Mouse (Mus musculus) intestine, postnatal 0 days (tissue): ENCODE results near the gene Ntn1. TPM values are rescaled to one million over a fixed set of nuclear protein-coding genes. Genes with fewer than 3 reads are reported as not detected.
A peak's percentile ranks its signal among the peaks of the same experiment; 100 is the strongest.

Experiments used
- ATAC-seq: fragments of 200-750 bp; cut with Nextera tagmentation; 2 replicates; pipeline ENCODE4 v1.8.0; 2017; ENCODE audit warnings: mild to moderate bottlenecking, moderate TSS enrichment, moderate library complexity
- H3K27ac ChIP-seq: fragments of 300-500 bp; sonication (generic); 2 replicates; pipeline ENCODE4 v1.5.1; 2014; ENCODE audit warnings: mild to moderate bottlenecking, low read depth, low read length, moderate library complexity
- H3K27me3 ChIP-seq: fragments of 300-500 bp; sonication (generic); replicated peaks from 2 replicates; pipeline ENCODE4 v1.6.1; 2014; ENCODE audit warnings: low read length, mixed read lengths; ENCODE audit not compliant: control insufficient read depth, insufficient read depth
- H3K36me3 ChIP-seq: fragments of 300-500 bp; sonication (generic); 2 replicates; pipeline ENCODE4 v1.6.1; 2014; ENCODE audit warnings: mild to moderate bottlenecking, moderate library complexity; ENCODE audit not compliant: control insufficient read depth, insufficient read depth
- H3K4me1 ChIP-seq: fragments of 300-500 bp; sonication (generic); replicated peaks from 2 replicates; pipeline ENCODE4 v1.6.1; 2014; ENCODE audit warnings: antibody characterized with exemption, low read length, mixed read lengths; ENCODE audit not compliant: control insufficient read depth, insufficient read depth
- H3K4me2 ChIP-seq: fragments of 300-500 bp; sonication (generic); replicated peaks from 2 replicates; pipeline ENCODE4 v1.6.1; 2014; ENCODE audit warnings: low read depth, mild to moderate bottlenecking, moderate library complexity
- H3K4me3 ChIP-seq: fragments of 300-500 bp; sonication (generic); 2 replicates; pipeline ENCODE4 v1.5.1; 2014; ENCODE audit warnings: low read depth, low read length
- H3K9ac ChIP-seq: fragments of 300-500 bp; sonication (generic); 2 replicates; pipeline ENCODE4 v1.6.1; 2014; ENCODE audit warnings: mild to moderate bottlenecking, low read depth, low read length
- H3K9me3 ChIP-seq: fragments of 300-500 bp; sonication (generic); 2 replicates; pipeline ENCODE4 v1.6.1; 2016; ENCODE audit warnings: mixed run types; ENCODE audit not compliant: control insufficient read depth
- CTCF ChIP-seq: sonication (generic); IDR thresholded peaks from 2 replicates; pipeline ENCODE4 v1.5.1; 2016; ENCODE audit warnings: low read depth, mild to moderate bottlenecking, control low read depth, antibody characterized with exemption, moderate library complexity
- WGBS: fragments of 180-500 bp; shearing (Covaris S2); extraction: QIAGEN DNeasy Blood & Tissue Kit; methylation state at CpG from one replicate; pipeline ENCODE4 v1.1.7; 2014; 5-methylcytosine and 5-hydroxymethylcytosine counted together
- microRNA-seq: library from miRNA; unstranded; fragments of <30 nt; microRNA quantifications from one replicate; pipeline ENCODE4, GENCODE M21; 2016
- polyA plus RNA-seq: library from polyadenylated mRNA; unstranded; fragments of >200 nt; fragmentation: Nextera tagmentation; extraction: Ambion mirVana; gene quantifications from 2 replicates; pipeline ENCODE4 v1.2.1, GENCODE M21; 2015

The Ntn1 gene
- polyA plus RNA-seq, 1 experiment from 2014 or later, result 8.8 TPM

DNA sequence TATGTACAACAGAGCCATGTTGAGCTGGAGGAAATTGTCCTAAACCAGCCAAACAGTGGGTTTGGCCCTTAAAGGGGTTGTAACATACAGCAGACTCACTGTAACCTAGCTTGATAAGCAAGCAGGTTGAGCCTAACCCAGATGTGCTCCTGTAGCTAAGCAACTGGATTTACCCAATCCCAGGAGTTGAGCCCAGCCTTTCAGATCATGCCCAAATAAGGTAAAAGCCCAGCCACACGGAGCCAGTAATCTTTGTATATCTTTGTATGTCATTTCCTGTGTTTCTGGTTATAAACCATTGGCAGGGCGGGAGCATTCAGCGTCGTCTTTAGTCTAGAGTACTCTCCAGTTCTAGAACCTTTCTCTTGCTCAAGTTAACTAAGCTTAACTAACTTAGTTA is 224.1 kb downstream of the Ntn1 start:
- H3K4me3 ChIP-seq, result no peak overlapping the region
- no peaks in the 10 kb centered on the region for H3K9me3 ChIP-seq
- H3K27ac ChIP-seq, result no peak overlapping the region
- no peak for TF ChIP-seq CTCF
- no peak overlapping the region for H3K4me2 ChIP-seq
- H3K9ac ChIP-seq, result no peak overlapping the region
- no peaks in the 10 kb centered on the region for H3K27me3 ChIP-seq
- peaks cover 5% of the 10 kb centered on the region for H3K4me1 ChIP-seq
- 42% methylated on average over 4 of the region's 4 CpGs for WGBS
- 0 out of 2 replicates have a peak, but pooled peaks have one; percentile 51 for ATAC-seq
- no peaks in the 10 kb centered on the region for H3K36me3 ChIP-seq

DNA sequence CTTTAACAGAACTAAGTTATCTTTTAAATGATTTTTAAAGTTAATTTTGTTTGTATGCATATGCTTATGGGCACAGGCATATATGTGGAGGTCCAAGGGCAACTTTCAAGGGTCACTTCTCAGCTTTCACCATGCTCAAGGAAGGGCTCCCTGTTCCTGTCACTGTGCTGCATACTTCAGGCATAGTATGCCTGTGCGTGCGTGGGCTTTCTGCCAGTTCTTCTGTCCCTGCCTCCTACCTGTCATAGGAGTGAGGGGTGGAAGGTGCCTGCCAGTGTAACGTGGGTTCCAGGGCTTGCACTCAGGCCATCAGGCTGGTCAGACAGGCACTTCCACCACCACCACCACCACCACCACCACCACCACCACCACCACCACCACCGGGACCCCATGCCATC is 228.0 kb downstream of the Ntn1 start:
- H3K4me2 ChIP-seq, result no peak overlapping the region
- H3K9ac ChIP-seq, result no peak overlapping the region
- H3K27me3 ChIP-seq, result no peaks in the 10 kb centered on the region
- no peaks in the 10 kb centered on the region for H3K9me3 ChIP-seq
- ATAC-seq, result no peak
- no peak for TF ChIP-seq CTCF
- no peaks in the 10 kb centered on the region for H3K36me3 ChIP-seq
- H3K27ac ChIP-seq, result no peak overlapping the region
- 77% methylated on average over 4 of the region's 4 CpGs for WGBS
- H3K4me3 ChIP-seq, result no peak overlapping the region
- peaks cover 5% of the 10 kb centered on the region for H3K4me1 ChIP-seq

DNA sequence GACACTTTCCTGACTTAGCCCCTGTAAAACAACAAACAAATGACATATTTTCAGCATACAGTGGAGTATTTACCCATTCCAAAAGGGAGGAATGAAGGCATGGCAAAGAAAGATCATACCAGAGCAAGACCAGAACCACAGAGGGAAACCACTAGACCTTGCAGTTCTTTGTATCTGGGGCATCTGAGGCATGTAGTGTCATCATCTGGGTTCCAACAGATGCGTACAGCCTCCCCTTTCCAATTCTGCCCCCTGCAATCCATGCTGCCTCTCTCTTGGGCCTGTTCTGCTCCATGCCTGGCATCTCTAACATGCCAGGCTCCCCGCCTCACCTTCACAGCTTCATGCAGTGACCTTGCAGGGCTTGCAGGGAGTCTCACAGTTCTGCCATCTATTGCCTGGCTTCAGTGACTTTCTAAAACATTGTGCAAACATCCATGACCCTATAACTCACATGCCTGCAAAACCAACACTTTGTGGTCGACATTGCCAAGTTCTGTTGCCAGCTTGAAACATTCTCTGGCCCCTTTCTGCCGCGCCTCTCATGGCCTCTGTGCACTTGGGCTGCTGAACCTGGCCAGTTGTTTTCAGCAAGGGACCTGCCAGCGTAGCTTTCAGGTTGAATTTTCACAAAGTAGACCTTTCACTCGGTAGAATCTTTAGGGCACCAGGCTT is 228.5 kb downstream of the Ntn1 start:
- Histone ChIP-seq H3K36me3 (no peaks in the 10 kb centered on the region), H3K27ac (no peak overlapping the region), H3K9me3 (no peaks in the 10 kb centered on the region), H3K27me3 (no peaks in the 10 kb centered on the region), H3K4me2 (no peak overlapping the region), H3K4me3 (no peak overlapping the region), H3K4me1 (peaks cover 5% of the 10 kb centered on the region), H3K9ac (no peak overlapping the region)
- TF ChIP-seq CTCF, result no peak
- WGBS, result 82% methylated on average over 7 of the region's 7 CpGs
- no peak for ATAC-seq

DNA sequence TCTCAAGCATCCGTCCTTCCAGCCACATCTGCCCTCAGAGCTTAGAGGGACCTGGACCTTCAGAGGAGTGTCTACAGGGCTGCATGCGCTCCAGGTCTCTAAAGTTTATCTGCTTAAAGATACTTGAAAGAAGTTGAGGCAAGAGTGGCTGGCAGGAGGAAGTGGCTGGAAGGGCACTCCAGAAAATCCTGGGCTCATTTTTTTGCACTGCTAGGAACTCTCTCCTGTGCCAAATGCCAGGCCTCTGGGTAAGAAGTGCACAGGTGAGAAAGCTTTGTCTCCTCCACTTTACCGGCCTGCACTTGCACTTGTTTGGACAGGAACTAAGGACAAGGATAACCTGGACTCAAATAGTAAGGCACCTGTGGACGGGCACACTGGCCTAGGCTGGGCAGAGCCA is 232.2 kb downstream of the Ntn1 start:
- Histone ChIP-seq H3K9ac (no peak overlapping the region), H3K36me3 (no peaks in the 10 kb centered on the region), H3K4me3 (no peak overlapping the region), H3K4me2 (no peak overlapping the region), H3K27me3 (no peaks in the 10 kb centered on the region), H3K9me3 (no peaks in the 10 kb centered on the region), H3K27ac (no peak overlapping the region), H3K4me1 (no peaks in the 10 kb centered on the region)
- ATAC-seq, result no peak
- WGBS, result 88% methylated on average over 4 of the region's 4 CpGs
- TF ChIP-seq CTCF, result no peak

DNA sequence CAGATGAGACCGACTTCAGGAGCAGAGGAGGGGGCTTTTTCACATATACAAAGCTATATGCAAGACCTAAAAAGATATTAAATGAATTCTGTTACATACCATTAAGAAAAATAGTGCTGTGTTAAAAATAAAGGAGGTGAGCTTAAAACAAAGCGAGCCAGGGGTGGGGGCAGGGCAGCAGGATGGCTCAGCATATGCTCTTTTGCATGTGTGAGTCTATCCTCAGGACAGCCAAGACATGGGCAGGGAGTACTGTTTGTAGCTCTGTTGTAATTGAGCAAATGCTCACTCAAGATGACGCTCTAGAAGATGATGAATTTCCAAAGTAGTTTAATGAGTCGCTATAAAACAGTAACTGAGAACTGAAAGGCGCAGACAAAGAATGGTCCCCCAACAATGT is 236.2 kb downstream of the Ntn1 start:
- Histone ChIP-seq H3K9ac (no peak overlapping the region), H3K9me3 (no peaks in the 10 kb centered on the region), H3K27me3 (no peaks in the 10 kb centered on the region), H3K27ac (no peak overlapping the region), H3K36me3 (no peaks in the 10 kb centered on the region), H3K4me1 (no peaks in the 10 kb centered on the region), H3K4me2 (no peak overlapping the region), H3K4me3 (no peak overlapping the region)
- TF ChIP-seq CTCF, result no peak
- ATAC-seq, result no peak
- 85% methylated on average over 5 of the region's 5 CpGs for WGBS

DNA sequence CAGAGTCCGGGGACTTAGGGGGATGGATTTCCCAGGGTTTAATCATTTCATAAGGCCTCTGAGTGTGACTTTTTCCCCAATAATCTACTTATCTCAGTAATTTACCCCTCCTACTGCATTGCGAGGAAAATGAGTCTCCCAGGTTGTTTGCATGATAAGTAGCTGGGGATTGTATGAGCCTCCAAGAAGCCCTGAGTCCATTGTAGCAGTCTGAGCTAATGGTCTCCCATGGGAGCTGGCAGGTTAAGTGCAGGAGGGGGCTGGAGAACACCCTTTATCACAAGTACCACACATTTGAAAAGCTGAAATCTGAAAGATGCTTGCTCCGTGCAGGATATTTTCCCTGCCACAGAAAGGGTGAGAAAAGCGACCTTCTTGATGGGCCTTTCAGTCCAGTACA is 240.8 kb downstream of the Ntn1 start:
- no peak for ATAC-seq
- 71% methylated on average over 4 of the region's 4 CpGs for WGBS

More for the DNA sequence above, 240.8 kb downstream of the Ntn1 start:
- Histone ChIP-seq H3K4me1 (no peaks in the 10 kb centered on the region), H3K27ac (no peak overlapping the region), H3K9ac (no peak overlapping the region), H3K9me3 (no peaks in the 10 kb centered on the region), H3K4me2 (no peak overlapping the region), H3K4me3 (no peak overlapping the region), H3K27me3 (no peaks in the 10 kb centered on the region), H3K36me3 (no peaks in the 10 kb centered on the region)
- TF ChIP-seq CTCF, result no peak

Small RNA genes within 50 kb of the gene (microRNA-seq; reads per million reads assigned to microRNA genes)
- not detected for gene Mir6406

Other genes starting within 250 kb of the Ntn1 start
- gene Pik3r5, start 31.3 kb upstream of the Ntn1 start, polyA plus RNA-seq, result 0.22 and 0.35 TPM in 2 replicates
- gene Pik3r6, start 102.2 kb upstream of the Ntn1 start, polyA plus RNA-seq, result 1.0 and 1.4 TPM in 2 replicates
- gene Mfsd6l, start 155.4 kb upstream of the Ntn1 start, polyA plus RNA-seq, result 7.7 and 8.3 TPM in 2 replicates
- 0.21 TPM in 1 of 2 replicates, not detected in the other for gene Ccdc42, start 186.2 kb upstream of the Ntn1 start, polyA plus RNA-seq